In genomic region chr7:46116118-46116581, GRCm38 (mm10) we compare ENCODE assay signal across 11 mouse cellular contexts. TPM values are rescaled to one million over a fixed set of nuclear protein-coding genes. Genes with fewer than 3 reads are reported as not detected.
DNase-seq lines count a peak whose midpoint lies in the region; ATAC-seq and TF ChIP-seq lines count a peak whose summit lies in the region.
"Had no signal": no experiment of that assay in that cellular context is flagged by ENCODE, and none has a peak within 500 bp of the region (broad histone marks: within the 10 kb centered on the region; RNA-seq: fewer than 3 reads in every experiment).

No protein-coding gene starts in this region.

- 63% methylated on average over 10 of the region's 10 CpGs for WGBS in midbrain, postnatal 0 days
- 71% methylated on average over 10 of the region's 10 CpGs for WGBS in midbrain, embryonic 13.5 days
- 19% methylated on average over 10 of the region's 10 CpGs for WGBS in heart, postnatal 0 days
- 73% methylated on average over 10 of the region's 10 CpGs for WGBS in neural tube, embryonic 15.5 days

- H3K9me3 ChIP-seq in midbrain, postnatal 0 days (ENCODE audit: low read length), result no peaks in the 10 kb centered on the region
- no peaks in the 10 kb centered on the region for H3K9me3 ChIP-seq in midbrain, embryonic 13.5 days
- H3K9me3 ChIP-seq in heart, postnatal 0 days (replicated peaks; ENCODE audit: control insufficient read depth, low read length), result no peaks in the 10 kb centered on the region
- no peaks in the 10 kb centered on the region for H3K9me3 ChIP-seq in neural tube, embryonic 15.5 days (replicated peaks)

- DNase-seq in cerebellum, postnatal 10 days, result peak; percentile 68 to 71
- DNase-seq in cerebellum, adult 11 months, result no peak
- peak; percentile 64 for DNase-seq in midbrain, postnatal 0 days (ENCODE audit: low spot score)
- peak; percentile 65 for DNase-seq in heart, postnatal 0 days (ENCODE audit: low spot score)
- DNase-seq in frontal cortex, postnatal 25 days (ENCODE audit: low spot score in 2 of 2), result no peak
- no peak for DNase-seq in left cerebral cortex, adult 8-10 months (ENCODE audit: low spot score in 2 of 2)
- DNase-seq: adrenal gland, postnatal 25 days; midbrain, embryonic 14.5 days had no signal

- H3K4me3 ChIP-seq in midbrain, postnatal 0 days (ENCODE audit: low read depth, low read length), result no peak overlapping the region
- H3K4me3 ChIP-seq in midbrain, embryonic 13.5 days (replicated peaks), result no peak overlapping the region
- no peak overlapping the region for H3K4me3 ChIP-seq in heart, postnatal 0 days (ENCODE audit: low read depth, low read length)
- H3K4me3 ChIP-seq in neural tube, embryonic 15.5 days (replicated peaks), result no peak overlapping the region

- TF ChIP-seq EP300 in heart, postnatal 0 days (IDR thresholded peaks at IDR 0.05; ENCODE audit: low read depth), result peak; percentile 90

- no peak overlapping the region for H3K9ac ChIP-seq in midbrain, postnatal 0 days (replicated peaks; ENCODE audit: low read length, poor library complexity, severe bottlenecking)
- no peak overlapping the region for H3K9ac ChIP-seq in midbrain, embryonic 13.5 days (replicated peaks)
- H3K9ac ChIP-seq in heart, postnatal 0 days (replicated peaks; ENCODE audit: low read depth, low read length), result no peak overlapping the region
- no peak overlapping the region for H3K9ac ChIP-seq in neural tube, embryonic 15.5 days (replicated peaks)
- H3K9ac ChIP-seq: liver, embryonic 14.5 days had no signal

- no peak overlapping the region for H3K4me2 ChIP-seq in midbrain, postnatal 0 days (ENCODE audit: low read depth, low read length, poor library complexity, severe bottlenecking)
- no peak overlapping the region for H3K4me2 ChIP-seq in midbrain, embryonic 13.5 days (replicated peaks)
- no peak overlapping the region for H3K4me2 ChIP-seq in heart, postnatal 0 days (ENCODE audit: low read depth, low read length)
- H3K4me2 ChIP-seq in neural tube, embryonic 15.5 days, result no peak overlapping the region

- H3K4me1 ChIP-seq in midbrain, postnatal 0 days (ENCODE audit: insufficient read depth, low read length), result no peaks in the 10 kb centered on the region
- H3K4me1 ChIP-seq in midbrain, embryonic 13.5 days (replicated peaks), result peaks cover 13% of the 10 kb centered on the region
- H3K4me1 ChIP-seq in heart, postnatal 0 days (ENCODE audit: control insufficient read depth, insufficient read depth), result peaks cover 58% of the 10 kb centered on the region
- H3K4me1 ChIP-seq in neural tube, embryonic 15.5 days, result peaks cover 21% of the 10 kb centered on the region

- no peaks in the 10 kb centered on the region for H3K36me3 ChIP-seq in midbrain, postnatal 0 days (ENCODE audit: insufficient read depth, low read length)
- H3K36me3 ChIP-seq in midbrain, embryonic 13.5 days, result no peaks in the 10 kb centered on the region
- 0 out of 2 replicates have a peak, but pooled peaks cover 5% of the 10 kb centered on the region for H3K36me3 ChIP-seq in heart, postnatal 0 days (replicated peaks; ENCODE audit: control insufficient read depth, insufficient read depth, low read length)
- H3K36me3 ChIP-seq in neural tube, embryonic 15.5 days, result no peaks in the 10 kb centered on the region

- ATAC-seq in midbrain, postnatal 0 days (ENCODE audit: low FRiP score), result no peak
- no peak for ATAC-seq in midbrain, embryonic 13.5 days
- ATAC-seq in heart, postnatal 0 days (ENCODE audit: insufficient read depth, low read depth), result peak; percentile 75
- ATAC-seq in neural tube, embryonic 15.5 days (ENCODE audit: low FRiP score), result no peak

- no peak for TF ChIP-seq CTCF in midbrain, postnatal 0 days (IDR thresholded peaks at IDR 0.05)
- TF ChIP-seq CTCF in heart, postnatal 0 days (IDR thresholded peaks at IDR 0.05; ENCODE audit: low read depth), result no peak

- H3K27me3 ChIP-seq in midbrain, postnatal 0 days (ENCODE audit: insufficient read depth, low read length), result no peaks in the 10 kb centered on the region
- no peaks in the 10 kb centered on the region for H3K27me3 ChIP-seq in midbrain, embryonic 13.5 days
- H3K27me3 ChIP-seq in heart, postnatal 0 days (ENCODE audit: control insufficient read depth, insufficient read depth, low read length), result no peaks in the 10 kb centered on the region
- H3K27me3 ChIP-seq in neural tube, embryonic 15.5 days (replicated peaks), result no peaks in the 10 kb centered on the region

- H3K27ac ChIP-seq in midbrain, postnatal 0 days (ENCODE audit: low read depth, low read length), result no peak overlapping the region
- H3K27ac ChIP-seq in midbrain, embryonic 13.5 days, result no peak overlapping the region
- peak overlapping the region; percentile 80 for H3K27ac ChIP-seq in heart, postnatal 0 days (ENCODE audit: low read depth)
- H3K27ac ChIP-seq in neural tube, embryonic 15.5 days (replicated peaks), result no peak overlapping the region
- H3K27ac ChIP-seq: liver, embryonic 14.5 days had no signal

RNA-seq across cellular contexts. Expression of gene Kcnj11, which starts 15.6 kb away (rescaled TPM):
- total RNA-seq in midbrain, postnatal 0 days (2014; rRNA removed), result 14.4 and 26.2 TPM in 2 replicates
- 2.7 and 2.9 TPM in 2 replicates for polyA plus RNA-seq in midbrain, postnatal 0 days (2015; fragmentation: Nextera tagmentation; extraction: Ambion mirVana)
- polyA plus RNA-seq in midbrain, embryonic 13.5 days (2015; fragmentation: Nextera tagmentation; extraction: Ambion mirVana), result 1.1 and 1.5 TPM in 2 replicates
- 72.0 and 103 TPM in 2 replicates for total RNA-seq in heart, postnatal 0 days (2014; rRNA removed; ENCODE audit: low replicate concordance)
- polyA plus RNA-seq in heart, postnatal 0 days (2015; fragmentation: Nextera tagmentation; extraction: Ambion mirVana), result 14.4 and 14.6 TPM in 2 replicates
- 1.9 and 2.7 TPM in 2 replicates for polyA plus RNA-seq in neural tube, embryonic 15.5 days (2015; fragmentation: Nextera tagmentation; extraction: Ambion mirVana)
- total RNA-seq in left cerebral cortex, adult 8-10 months (2022), result 10 to 100 TPM; 38.1 to 45.7 (median 42.5) TPM

Comparison
In these comparisons a context has a peak if more than half of its experiments do, and no peak if none do; other contexts are left out.
1. DNase-seq: peak in cerebellum, postnatal 10 days (2 of 2), midbrain, postnatal 0 days (single experiment) and heart, postnatal 0 days (single experiment); none in cerebellum, adult 11 months (single experiment), frontal cortex, postnatal 25 days (0 of 2) and left cerebral cortex, adult 8-10 months (0 of 2).